Mouse (Mus musculus): ENCODE data around the gene Noc3l. TPM values are rescaled to one million over a fixed set of nuclear protein-coding genes. Genes with fewer than 3 reads are reported as not detected.

Gene Noc3l
- total and polyA plus RNA-seq, 2 experiments from 2014 or later: 2.5 to 6.4 TPM

DNA sequence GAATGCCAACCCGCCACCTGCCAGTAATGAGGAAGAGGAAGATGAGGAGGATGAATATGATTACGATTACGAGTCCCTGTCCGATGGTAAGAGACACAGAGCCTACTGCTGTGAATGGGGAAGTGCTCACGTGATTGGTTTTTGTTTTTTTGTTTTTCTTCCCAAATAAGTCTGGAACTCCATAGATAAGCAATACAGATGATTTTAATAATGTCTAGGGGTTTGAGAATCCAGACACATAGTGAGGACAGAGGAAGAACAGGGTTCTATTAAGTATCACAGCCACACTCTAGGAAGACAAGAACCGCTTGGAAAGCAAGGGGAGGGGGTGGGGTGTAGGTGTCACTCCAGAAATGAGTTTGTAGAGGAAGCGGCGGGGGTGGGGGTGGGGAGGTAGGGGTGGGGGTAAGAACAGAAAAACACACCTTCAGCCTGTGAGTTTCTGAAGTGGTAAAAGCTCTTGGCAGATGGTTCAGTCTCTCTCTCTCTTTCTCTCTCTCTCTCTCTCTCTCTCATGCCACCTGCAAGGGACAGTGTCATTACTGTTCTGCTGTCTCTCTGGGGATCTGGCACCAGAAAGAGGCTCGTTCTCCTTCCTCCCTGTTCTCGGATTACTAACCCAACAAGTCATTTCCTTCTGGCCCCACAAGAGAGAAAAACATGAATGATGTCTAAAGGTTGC lies 73.1 kb downstream of the Noc3l start:
- no peak overlapping the region for H3K4me3 ChIP-seq (ENCODE audit: low read length)
- H3K4me2 ChIP-seq (ENCODE audit: low read depth, low read length): no peak overlapping the region
- no peaks in the 10 kb centered on the region for H3K4me1 ChIP-seq (ENCODE audit: insufficient read depth, low read length)
- ATAC-seq: no peak
- H3K36me3 ChIP-seq (ENCODE audit: insufficient read depth, low read length): no peaks in the 10 kb centered on the region
- WGBS: 70% methylated on average over 10 of the region's 10 CpGs
- no peak for DNase-seq (ENCODE audit: low spot score)
- 0 out of 2 replicates have a peak overlapping the region, but pooled peaks have one; percentile 4 for H3K27ac ChIP-seq
- no peaks in the 10 kb centered on the region for H3K27me3 ChIP-seq (ENCODE audit: insufficient read depth, low read length)
- H3K9ac ChIP-seq (replicated peaks; ENCODE audit: low read length): no peak overlapping the region
- no peak for TF ChIP-seq CTCF (IDR thresholded peaks at IDR 0.05; ENCODE audit: low read depth)
- no peaks in the 10 kb centered on the region for H3K9me3 ChIP-seq (ENCODE audit: low read length)

DNA sequence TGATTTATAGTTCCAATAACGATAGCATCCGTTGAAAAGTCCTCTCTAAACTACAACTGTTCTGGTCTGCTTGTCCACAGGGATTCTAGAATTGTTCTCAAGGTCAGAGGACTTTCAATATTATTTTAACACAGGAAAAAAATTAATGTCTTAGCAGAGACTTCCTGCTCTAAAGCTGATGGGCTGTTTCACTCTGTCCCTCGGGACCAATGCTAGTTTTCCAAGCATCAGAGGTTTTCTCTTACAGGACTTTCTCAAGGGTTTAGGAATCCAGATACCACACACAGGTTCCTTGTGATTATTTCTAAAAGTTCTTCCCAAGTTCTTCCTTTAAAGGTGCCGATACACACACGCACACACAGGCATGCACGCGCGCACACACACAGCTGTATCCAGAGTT lies 74.5 kb downstream of the Noc3l start:
- ATAC-seq (no peak), DNase-seq (ENCODE audit: low spot score) (no peak)
- Histone ChIP-seq H3K4me1 (ENCODE audit: insufficient read depth, low read length) (no peaks in the 10 kb centered on the region), H3K4me3 (ENCODE audit: low read length) (no peak overlapping the region), H3K27ac (no peak overlapping the region; the same call in 1 of the 2 replicates), H3K36me3 (ENCODE audit: insufficient read depth, low read length) (no peaks in the 10 kb centered on the region), H3K9me3 (ENCODE audit: low read length) (no peaks in the 10 kb centered on the region), H3K9ac (replicated peaks; ENCODE audit: low read length) (no peak overlapping the region), H3K27me3 (ENCODE audit: insufficient read depth, low read length) (no peaks in the 10 kb centered on the region), H3K4me2 (ENCODE audit: low read depth, low read length) (no peak overlapping the region)
- no peak for TF ChIP-seq CTCF (IDR thresholded peaks at IDR 0.05; ENCODE audit: low read depth)
- 87% methylated on average over 8 of the region's 8 CpGs for WGBS

Other genes starting within 250 kb of the Noc3l start
- 26.7 and 35.5 TPM in 2 replicates for gene Tbc1d12, start 17.3 kb upstream of the Noc3l start, total RNA-seq (2014; rRNA removed)
- 6.1 and 7.3 TPM in 2 replicates for gene Tbc1d12, start 17.3 kb upstream of the Noc3l start, polyA plus RNA-seq (2015; fragmentation: Nextera tagmentation; extraction: Ambion mirVana)
- gene Hells, start 111.7 kb upstream of the Noc3l start, total RNA-seq (2014; rRNA removed): 6.4 and 7.8 TPM in 2 replicates
- 7.0 and 7.2 TPM in 2 replicates for gene Hells, start 111.7 kb upstream of the Noc3l start, polyA plus RNA-seq (2015; fragmentation: Nextera tagmentation; extraction: Ambion mirVana)
- not detected in 2 replicates for gene Cyp2c55, start 187.8 kb upstream of the Noc3l start, total RNA-seq (2014; rRNA removed)
- gene Cyp2c55, start 187.8 kb upstream of the Noc3l start, polyA plus RNA-seq (2015; fragmentation: Nextera tagmentation; extraction: Ambion mirVana): 0.14 TPM in 1 of 2 replicates, not detected in the other
- not detected in 2 replicates for gene Cyp2c65, start 241.8 kb upstream of the Noc3l start, total RNA-seq (2014; rRNA removed)
- gene Cyp2c65, start 241.8 kb upstream of the Noc3l start, polyA plus RNA-seq (2015; fragmentation: Nextera tagmentation; extraction: Ambion mirVana): 0.09 and 0.19 TPM in 2 replicates

Data from hindbrain, postnatal 0 days (tissue).